Mouse (Mus musculus) brain, embryonic 14.5 days (tissue): ENCODE measurements at regions not wholly inside any gene's neighbourhood (a gene's known extent, or its start where the extent isn't known, plus 50 kb on each side); places are given as distances from the start of the nearest gene placed in this dataset.

Experiments
- CTCF ChIP-seq: fragments of 200-500 bp; IDR thresholded peaks from 2 replicates; pipeline ENCODE4 v1.5.1; 2012; ENCODE audit warnings: inconsistent platforms, mild to moderate bottlenecking, moderate library complexity, borderline replicate concordance; ENCODE audit not compliant: insufficient read depth, insufficient read length; ENCODE audit errors: extremely low read depth
- POLR2A ChIP-seq: fragments of 200-500 bp; IDR thresholded peaks from 2 replicates; pipeline ENCODE4 v1.6.1; 2012; ENCODE audit warnings: mild to moderate bottlenecking, inconsistent platforms, borderline replicate concordance; ENCODE audit not compliant: poor library complexity, insufficient read depth, insufficient read length, severe bottlenecking; ENCODE audit errors: extremely low read depth

DNA sequence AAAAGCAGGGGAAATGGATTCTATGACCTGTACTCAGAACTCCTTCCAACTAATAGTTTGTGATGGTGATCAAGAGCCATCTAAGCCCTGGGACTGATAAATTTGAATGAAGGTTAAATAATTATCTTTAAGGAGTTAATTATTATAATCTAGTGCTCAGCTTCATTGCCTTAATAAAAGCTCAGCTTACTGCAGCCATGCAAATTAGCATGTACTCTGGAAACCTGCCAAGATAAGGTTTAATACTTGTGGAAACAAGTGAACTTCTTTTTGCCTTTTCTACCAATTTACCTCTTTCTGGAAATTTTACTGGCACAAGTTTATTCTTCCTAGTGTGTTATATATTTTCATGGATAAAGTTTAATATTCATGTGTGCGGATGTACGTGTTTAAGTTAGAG is 1448.2 kb upstream of the Cntnap5a start:
- TF ChIP-seq CTCF (no peak), POLR2A (no peak)
